Mouse (Mus musculus) cerebellum, postnatal 10 days (tissue): ENCODE results near the gene Gm37240.
A peak's percentile ranks its signal among the peaks of the same experiment; 100 is the strongest.

Experiments used
- DNase-seq, 2 experiments: peaks; one replicate each; pipeline ENCODE4 v3.0.0; 2021; ENCODE audit warnings: mixed read lengths in 2 of 2

The Gm37240 gene

DNA sequence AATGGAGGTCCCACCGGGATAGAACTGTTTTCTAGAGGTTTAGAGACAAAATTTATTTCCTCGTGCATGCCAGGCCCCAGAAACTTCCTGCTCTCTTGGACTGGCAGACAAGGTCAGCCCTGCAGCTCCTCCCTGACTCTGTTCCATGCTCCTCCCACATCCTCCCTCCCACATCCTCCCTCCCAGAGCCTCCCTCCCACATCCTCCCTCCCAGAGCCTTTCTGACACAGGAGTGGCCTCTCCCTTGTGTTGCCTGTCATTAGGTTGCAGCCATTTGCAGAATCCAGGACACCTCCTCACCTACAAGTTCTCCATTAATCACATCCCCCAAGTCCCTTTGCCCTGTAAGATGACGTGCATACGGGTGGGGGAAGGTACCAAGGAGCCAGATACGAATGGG lies 404.7 kb downstream of the Gm37240 start:
- peak; percentile 74 to 80 for DNase-seq

DNA sequence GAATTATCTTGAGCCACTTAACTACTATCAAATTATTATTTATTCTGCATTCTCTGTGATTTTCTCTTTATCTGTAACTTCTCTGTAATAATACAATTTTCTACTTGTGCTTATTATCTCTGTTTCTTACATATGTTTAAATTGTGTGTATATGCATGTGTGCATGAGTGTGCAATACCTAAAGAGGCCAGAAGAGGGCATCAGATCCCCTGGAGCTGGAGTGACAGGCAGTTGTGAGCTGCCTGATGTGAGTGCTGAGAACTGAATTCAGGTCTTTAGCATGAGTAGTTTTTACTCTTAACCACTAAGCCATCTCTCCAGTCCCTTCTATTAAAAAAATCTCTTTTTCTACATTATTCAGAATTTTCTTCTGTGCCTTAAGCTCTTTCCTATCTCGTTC lies 406.7 kb downstream of the Gm37240 start:
- DNase-seq, result no peak

DNA sequence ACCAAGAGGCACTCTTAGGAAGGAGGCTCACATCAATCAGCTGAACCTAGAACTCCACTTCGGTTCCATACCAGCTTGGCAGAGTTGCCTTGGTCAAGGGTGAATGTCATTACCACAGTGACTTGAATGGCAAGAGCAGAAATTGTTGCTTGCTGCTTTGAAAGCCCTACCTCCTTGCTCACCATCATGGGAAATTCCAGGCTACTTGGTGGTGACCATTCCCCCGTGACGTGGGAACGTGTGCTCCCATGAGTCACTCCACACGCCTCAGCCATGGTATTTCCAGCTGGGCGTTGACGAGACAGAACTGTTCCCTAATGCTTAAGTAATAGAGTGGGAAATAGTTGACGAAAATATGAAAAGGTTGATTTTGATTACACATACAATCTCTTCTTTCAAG lies 408.6 kb downstream of the Gm37240 start:
- no peak for DNase-seq

DNA sequence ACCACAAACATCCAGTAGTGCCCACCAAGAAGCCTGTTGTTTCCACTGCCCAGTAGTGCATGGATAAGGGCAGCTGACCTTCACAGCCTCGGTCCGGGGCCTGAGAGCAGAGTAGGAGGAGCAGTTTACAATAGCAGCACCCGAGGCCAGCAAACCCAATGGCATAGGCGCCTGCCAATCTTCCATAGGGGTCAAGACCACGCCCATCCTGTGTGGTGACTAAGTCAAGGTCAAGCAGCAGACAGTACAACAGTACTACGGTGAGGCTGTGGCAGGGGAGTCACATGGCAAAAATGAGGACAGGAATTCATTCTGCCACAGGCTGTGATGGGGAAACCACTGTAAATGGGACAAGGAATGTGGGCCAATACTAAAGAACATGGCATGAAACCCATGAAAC lies 417.6 kb downstream of the Gm37240 start:
- DNase-seq, result no peak

DNA sequence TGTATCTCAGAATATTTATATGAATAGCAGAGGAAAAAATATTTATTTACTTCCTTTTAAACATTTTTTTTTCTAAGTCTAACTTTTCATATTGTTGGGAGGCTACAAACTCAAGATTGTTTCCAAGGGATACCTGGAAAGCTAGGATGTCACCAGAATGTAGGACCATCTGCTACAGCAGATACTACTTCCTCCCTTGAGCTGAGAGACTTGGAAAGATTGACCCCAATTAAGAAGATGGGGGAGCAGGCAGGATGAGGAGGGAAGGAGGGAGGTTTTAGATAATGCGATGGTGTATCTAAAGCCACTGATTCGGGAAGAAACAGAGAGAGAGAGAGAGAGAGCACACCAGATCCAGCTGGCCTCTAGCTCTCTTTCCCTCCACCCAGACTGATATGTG lies 418.3 kb downstream of the Gm37240 start:
- DNase-seq, result no peak

DNA sequence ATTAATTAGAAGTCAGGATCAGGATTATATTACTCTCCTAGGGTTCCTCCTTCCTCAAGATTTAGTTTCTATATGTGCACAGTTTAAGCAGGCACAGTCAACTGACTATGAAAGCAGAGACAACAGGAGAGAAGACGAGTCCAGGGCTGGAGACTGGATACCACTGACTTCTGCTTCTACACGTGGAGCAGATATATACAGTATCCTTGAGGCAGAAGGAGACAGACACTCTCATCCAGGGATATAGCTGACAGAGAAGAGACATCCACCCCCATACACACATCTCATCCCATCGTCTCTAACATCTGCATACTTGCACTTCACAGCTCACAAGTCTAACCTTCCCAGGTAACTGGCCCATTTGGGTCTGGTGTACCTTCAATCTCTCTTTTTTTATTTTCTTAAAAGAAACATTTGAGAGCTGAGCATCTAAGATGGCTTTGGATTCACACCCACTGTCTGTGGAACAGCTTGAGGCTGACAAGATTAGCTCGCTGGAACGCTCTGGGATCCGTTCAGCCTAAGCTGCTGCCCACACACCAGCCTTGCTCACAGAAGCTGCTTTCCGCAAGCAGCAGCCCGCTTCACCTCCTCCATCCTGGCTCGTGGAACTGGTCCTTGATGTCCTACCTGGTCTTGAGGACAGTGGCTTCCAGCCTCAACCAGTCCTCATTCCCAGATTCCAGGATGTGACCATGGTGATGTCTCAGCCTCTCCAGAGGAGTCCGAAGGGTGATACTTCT lies 421.9 kb downstream of the Gm37240 start:
- DNase-seq, result peak; percentile 32 to 40

DNA sequence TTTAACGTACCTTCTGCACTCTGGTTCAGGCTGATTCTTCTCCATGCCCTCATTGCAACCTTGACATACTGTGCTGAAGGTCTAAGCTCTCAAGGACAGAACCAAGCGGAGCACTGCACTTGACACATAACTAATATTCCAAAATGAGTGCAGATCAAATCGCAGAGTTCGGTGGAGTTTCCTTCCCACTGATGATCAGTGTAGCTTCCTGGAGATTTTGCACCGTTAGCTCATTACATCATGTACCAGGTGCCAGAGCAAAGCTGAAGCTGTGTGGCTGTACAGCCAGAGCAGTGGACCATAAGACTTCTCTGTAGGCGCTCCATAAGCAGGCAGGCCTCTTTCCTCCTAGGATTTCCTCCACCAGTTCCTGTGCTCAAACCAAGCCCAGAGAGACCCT lies 427.3 kb downstream of the Gm37240 start:
- DNase-seq, result no peak

DNA sequence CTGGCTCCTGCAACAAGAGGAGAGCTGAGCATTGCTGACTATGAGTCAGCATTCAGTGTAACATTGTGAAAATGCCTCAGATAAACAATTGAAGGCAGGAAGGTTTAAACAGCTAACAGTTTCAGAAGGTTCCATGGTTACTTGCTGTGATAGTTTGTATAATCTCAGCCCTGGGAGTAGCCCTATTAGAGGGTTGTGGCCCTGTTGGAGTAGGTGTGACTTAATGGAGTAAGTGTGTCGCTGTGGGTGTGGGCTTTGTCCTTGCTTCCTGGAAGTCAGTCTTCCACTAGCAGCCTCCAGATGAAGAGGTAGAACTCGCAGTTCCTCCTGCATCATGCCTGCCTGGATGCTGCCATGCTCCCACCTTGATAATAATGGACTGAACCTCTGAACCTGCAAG lies 430.3 kb downstream of the Gm37240 start:
- DNase-seq, result no peak

DNA sequence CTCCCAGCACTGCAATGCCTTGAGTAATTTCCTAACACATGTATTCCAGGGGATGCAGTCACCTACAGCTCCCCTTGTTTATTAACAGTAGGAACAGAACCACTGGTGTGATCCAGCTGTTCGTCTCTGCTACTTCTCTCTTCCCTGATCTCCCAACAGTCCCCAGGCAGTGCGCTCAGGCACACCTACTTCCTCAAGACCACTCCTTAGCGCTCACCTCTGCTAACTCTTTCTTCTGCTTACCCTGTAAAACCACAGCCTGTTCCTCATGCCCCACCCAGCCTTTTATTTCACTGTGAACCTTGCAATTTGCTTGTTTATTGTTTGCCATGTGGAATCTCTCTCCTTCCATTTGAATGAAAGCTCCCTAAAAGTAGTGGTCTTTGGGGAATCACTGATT lies 431.9 kb downstream of the Gm37240 start:
- DNase-seq, result no peak

DNA sequence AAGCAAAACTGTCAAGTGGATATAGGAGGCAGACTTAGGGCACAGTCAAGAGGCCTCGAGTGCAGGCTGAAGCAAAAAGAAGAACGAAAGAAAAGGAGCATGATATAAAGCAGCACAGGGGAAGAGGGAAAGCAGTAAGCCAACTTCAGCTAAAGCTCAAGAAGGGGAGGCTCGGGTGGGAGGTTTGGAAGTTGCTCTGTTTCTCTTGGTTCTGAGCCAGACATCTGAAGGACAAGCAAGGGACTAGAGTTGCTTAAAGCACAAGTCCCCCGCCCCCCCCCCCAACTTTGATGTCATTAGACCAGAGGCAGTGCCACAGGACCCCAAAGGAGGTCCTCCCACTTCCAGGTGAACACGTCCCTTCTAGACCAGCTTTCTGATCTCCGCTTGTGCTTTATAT lies 433.3 kb downstream of the Gm37240 start:
- no peak for DNase-seq

DNA sequence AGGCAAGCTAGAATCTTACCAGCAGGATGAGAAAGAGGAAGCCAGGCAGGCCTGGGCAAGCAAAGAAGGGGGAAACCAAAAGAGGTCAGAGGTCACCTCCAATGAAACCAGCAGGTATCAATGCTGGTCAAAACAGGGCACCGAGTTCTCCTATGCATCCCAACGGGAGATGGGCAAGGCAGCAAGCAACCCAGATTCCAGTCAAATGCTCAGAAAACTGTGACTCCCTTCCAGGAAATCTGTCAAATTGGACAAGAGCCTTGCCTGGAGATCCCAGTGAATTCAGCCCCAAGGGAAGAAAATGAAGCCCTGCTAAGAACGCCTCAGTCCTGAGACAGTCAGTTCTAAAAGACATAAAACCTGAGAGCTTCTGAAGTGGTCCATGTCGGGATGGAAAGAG lies 437.9 kb downstream of the Gm37240 start:
- DNase-seq, result peak; percentile 44

DNA sequence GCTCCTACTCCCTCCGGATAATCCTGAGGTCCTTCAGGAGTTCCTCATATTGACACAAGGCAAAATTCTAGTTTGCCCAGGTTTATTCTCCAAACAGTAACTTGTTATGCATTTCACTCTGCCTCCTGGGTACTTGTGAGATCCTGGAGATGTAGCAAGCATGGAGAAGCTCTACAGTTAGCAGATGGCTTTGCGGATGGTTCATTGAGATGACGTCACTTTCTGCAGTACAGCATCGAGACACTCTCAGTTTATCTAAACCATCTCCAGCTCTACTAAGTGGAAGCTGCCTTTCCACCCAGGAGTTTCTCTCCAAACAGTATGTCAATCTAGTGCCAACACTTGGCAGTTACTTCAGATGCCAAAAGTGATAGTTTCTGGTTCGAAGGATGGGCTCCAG lies 444.5 kb downstream of the Gm37240 start:
- DNase-seq, result no peak

DNA sequence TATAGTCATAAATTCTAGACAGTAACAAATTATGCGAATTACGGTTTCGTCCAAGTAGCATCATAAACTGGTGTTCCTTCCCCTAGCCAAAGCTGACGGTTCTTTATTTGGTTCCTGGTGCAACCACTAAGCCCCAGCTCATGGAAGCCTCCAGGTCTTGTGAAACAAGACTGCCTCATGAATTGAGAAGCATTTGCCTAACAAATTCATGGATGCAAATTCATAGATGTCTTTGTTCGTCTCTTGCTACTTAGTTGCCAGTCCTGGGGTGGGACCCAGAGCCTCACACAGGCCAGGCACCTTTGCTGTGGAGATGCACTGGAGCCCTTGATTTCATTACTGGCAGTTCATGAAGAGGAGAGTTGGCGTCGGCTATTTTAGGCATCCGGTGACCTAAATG lies 445.1 kb downstream of the Gm37240 start:
- no peak for DNase-seq

DNA sequence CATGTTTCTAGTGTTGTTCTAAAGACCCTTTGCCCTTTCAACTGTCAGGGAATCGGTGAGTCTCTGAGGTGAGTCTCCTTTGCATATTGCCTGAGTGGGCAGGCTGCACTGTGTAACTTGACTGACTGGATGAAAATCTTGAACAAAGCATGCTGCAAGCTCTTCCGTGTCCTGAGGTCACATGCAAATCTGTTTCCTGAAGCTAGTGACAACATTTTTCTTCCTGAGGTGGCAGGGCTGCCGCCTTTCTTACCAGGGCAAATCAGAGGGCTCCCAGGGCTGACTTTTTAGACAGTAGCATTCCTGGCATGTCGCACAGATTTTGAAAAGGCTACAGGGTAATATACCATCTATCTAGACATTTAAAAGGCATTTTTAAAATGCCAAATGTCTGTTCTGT lies 451.9 kb downstream of the Gm37240 start:
- DNase-seq, result no peak

DNA sequence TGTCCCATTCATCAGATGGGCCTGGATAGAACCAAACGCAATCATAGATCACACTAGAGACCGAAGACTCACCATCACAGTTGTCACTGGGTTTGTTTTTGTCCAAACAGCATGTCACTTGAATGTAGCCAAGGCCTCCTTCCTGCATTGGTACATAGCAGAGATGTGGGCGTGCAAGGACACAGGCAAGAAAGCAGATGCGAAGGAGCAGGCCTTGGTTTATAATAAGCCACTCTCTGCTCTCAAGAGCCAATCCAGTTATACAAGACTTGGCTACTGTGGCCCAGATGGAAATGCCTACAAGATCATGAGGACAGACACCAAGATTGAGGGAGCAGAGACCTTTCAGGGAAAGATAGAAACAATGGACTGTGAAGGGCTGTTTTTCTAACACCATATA lies 456.1 kb downstream of the Gm37240 start:
- DNase-seq, result no peak

DNA sequence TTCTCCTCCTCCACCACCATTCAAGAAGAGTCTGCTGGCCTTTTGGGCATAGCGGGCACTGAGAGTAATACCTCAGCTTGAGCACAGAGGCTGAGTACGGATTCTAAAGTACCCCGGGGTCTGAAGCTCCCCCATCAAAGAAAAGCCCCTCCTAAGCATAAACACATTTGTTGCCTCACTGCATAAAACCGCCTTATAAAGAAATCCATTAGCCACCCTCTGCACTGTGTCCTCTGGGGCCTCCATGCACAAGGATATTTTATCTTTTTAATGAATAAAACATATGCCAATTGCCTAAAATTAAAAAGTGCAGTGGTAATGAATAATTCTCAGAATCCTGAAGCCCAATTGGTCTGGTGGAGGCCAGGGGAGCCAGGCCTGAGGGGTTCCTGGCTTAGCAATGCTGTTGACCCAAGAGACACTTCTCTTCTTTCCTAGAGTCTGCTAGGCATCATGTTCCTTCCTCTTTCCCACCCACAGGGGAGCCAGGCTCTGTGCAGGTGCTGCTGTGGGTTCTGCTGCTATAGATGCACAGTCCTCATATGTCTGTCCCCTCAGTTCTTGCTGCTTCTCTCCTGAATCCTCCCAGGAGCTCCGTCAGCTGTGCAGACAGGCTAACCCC lies 463.8 kb downstream of the Gm37240 start:
- no peak for DNase-seq

DNA sequence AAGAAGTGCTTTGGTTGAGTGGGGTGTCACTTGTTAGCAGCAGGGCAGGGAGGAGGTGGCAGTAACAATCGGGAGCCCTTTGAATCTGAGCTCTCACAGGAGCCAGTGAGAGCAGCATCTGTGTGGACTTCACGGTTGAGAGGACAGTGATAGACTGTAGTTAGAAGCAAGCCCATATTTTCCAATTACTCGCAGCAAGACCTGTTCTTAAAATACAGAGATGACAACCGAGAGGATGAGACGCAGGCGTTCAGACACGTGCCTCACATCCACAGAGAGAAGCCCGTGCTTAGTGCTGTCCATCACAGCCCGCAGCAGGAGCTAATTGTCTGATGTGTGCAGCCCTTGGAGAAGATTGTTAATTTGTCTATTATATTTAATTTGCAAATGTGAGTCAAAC lies 465.9 kb downstream of the Gm37240 start:
- no peak for DNase-seq

DNA sequence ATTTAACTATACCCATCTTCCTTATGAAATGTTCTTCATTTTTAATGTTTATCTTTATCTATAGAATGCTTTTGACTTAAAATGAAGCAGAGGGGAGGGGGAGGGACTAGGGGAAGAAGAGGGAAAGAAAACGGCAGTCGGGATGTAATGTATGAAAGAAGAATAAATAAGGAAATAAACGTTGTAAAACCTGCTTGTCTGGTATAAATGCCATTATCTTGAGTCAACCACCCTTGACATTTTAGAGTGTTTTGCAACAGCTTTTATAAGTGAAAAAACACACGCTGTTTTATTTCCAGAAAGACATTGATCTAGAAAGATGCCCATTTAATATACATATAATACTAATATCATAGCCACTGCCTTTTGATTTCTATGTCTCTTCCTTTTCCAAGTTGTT lies 469.7 kb downstream of the Gm37240 start:
- DNase-seq, result no peak

DNA sequence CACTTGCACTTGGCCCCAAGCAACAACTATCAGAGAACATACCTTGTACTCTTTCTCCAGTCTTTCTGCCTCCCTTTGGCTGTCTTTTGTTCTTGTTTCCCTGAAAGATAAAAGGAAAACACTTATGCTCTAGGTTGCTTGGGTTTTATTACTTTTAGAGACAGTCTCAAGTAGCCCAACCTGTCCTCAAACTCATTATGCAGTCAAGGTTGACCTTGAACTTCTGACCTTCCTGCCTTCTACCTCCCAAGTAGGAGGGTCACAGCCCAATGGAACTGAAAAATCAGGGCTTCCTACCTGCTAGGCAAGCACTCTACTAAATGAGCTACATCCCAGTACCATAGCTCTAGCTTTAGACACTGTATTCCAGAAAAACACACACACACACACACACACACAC lies 488.5 kb downstream of the Gm37240 start:
- no peak for DNase-seq

DNA sequence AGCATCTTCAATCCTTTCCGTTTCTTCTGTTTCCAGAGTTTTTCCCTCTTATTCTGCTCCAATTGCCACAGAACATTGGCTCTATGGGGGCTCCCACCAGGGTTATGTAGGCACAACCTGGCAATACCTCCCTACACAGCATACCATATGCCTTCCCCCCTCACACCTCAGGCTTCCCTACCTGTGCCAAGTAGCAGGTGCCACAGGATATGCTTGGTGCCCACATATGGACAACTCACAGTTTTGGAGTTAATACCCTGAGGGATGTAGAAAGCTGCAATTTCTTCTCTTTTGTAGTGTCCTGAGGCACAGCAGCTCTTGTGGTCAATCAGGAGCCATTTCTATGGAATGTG lies 488.9 kb downstream of the Gm37240 start:
- DNase-seq, result peak; percentile 77 to 86

DNA sequence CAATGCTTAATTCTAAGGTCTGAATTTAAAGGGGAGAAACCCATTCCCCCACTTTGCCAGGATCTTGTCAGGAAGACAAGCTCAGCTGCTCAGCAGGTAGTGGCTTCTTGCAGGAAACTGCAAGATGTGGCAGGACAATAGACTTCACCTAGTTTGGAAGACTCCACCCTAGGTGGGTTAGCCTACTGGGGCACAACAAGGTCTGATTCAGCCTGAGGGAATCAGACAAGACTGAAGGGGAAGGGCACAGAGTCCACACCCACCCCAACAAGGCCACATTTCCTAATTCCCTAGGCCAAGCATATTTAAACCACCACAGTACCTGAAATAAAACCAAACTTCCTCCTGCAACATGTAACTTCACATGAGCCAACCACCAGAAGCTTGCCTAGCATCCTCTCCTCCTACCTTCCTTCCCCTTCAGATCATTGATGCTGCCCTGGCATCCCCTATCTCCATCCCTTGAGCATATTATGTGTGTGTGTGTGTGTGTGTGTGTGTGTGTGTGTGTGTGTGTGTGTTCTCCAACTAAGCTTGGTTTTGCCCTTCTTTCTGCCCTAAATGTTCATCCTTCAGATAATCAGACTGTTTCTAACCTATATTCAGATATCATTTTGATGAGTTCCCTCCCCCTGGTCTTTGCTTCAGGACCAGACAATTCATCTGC lies 489.4 kb downstream of the Gm37240 start:
- peak in 1 of 2 experiments; percentile 41 for DNase-seq

DNA sequence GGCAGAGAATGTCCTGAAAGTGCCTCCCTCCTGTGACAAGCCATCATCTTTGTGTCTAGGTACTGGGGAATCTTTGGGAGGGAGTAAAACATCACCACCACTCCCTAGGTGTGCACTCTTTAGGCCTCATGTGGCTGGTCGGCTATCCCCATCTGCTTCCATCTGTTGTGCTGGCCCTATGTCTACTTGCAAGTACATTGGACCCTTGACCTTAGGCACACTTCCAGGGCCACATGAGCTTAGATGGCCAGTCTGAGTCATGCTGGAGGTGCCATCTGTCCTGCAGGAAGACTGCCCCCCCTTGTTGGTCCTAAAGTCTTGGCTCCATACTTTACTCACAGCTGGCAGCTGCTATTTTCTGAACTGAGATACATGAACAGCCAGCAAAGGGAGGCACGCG lies 493.9 kb downstream of the Gm37240 start:
- DNase-seq, result peak; percentile 85 to 92

DNA sequence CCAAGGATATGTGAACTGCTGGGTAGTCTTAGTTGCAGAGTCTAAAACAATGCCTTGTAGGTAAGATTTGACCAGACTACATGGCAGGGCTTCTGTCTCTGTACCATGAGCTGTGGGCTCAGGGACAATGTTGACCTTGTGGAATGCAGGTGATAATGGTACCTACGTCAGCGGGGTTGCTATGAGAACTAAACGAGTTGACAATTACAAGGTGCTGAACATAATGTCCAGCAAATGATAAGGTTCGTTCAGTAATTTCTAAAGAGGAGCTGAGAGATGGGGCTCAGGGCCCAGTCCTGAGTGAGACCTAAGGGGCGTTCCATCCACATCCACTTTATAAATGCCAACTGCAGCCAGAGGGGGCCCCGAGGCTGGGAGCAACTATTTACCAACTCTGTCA lies 495.6 kb downstream of the Gm37240 start:
- DNase-seq, result no peak

DNA sequence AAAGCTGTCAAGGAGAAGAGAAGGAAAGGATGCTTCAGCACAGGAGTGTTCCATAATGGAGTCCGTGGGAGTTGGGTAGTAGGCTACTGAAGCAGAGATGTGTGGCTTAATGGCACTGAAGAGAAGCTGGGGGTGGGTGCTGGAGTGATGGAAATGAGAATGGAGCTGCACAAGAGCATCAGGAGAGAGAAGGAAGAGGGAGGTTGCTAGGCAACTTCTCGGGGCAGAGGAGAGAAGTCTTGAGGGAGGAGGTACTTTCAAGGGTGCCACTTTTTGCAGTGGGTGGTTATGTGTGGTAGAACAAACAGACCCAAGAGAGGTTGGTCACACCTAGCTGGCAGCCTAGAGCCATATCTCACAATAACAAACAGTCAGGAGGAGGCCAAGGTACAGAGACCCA lies 496.2 kb downstream of the Gm37240 start:
- no peak for DNase-seq

DNA sequence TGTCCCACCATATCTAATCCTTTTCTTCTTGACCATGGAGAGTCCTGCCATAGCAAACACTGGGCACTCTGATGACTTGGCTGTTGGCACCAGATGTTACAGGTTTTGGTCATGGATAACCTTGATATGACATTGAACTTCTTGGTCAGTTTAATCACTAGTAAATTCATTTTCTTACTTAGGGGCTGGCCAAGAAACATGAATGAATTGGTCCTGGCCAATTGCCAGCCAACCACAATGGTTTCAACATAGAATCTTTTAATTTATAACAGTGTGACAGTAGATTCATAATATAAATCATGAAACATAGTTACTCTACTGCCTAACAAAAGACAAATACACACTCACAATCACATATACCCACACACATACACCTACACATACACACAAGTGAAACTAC lies 501.9 kb downstream of the Gm37240 start:
- no peak for DNase-seq
